Mouse (Mus musculus): Measurements from ENCODE around the gene Polr3h.

Gene Polr3h

GRCm38 (mm10) chr15:81860471-81861135, 65.4 kb downstream of the Polr3h start:
- no peak for DNase-seq

GRCm38 (mm10) chr15:81859330-81860255, 66.4 kb downstream of the Polr3h start:
- peak; percentile 92 to 94 for DNase-seq

DNA sequence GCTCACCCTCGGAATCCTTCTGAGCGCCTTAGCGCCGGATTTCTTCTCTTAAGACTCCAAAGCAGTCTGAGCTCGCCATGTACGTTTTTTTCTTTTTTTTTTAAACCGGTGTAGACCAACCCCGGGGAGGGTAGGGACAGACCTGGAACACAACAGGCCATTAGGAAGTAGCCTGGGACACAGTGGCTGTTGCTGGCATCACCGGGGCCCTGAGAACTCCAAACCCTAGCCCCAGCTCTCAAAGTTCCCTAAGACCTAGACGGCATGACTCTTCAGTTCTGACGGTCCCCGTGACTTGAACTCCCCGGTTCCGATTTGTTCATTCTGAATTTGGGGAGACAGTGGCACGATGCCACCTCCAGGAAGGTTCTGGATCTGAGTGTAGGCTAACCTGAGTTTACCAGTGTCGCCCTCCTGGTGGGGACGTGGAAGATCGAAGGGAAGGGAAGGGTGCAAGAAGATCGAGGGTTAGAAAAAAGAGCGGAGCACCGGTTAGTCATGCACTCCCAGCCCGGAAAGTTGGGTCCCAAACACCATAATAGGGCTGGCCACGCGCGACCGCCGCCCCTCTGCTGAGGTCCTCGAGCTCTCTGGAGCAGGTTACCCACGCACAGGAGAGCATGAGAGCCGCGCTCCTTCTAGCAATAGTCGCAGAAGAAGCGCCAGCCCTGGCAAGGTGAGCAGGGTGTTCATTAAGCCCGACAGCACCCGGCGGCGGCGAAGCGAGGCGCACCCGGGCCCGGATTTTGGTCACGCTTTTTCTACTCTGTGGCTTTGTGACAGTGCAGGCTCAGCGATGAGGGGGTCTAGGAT, 67.3 kb downstream of the Polr3h start, which contains the start of gene Tob2:
Gene Tob2, minus strand, starts transcription at position 280 of the 813 bp plus-strand sequence.
- DNase-seq, result peak; percentile 73 to 77

DNA sequence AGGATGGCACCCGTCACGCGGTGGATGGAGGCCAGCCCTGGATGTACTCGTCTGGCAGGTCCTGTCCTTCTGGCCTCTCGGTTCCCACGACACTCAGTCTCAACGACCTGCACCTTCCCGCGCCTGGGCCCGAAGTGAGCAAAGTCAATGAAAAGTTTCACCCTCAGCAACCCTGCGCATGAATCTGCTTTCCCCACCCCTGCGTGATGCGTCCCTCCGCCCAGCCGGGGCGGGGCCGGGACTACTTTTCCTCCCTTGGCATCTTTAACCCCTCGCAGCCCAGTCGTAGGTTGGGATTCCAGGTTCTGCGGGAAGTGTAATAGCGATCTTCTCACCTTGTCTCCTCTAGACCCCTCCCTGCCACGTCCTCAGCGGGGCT, 67.9 kb downstream of the Polr3h start:
- peak; percentile 92 to 93 for DNase-seq

DNA sequence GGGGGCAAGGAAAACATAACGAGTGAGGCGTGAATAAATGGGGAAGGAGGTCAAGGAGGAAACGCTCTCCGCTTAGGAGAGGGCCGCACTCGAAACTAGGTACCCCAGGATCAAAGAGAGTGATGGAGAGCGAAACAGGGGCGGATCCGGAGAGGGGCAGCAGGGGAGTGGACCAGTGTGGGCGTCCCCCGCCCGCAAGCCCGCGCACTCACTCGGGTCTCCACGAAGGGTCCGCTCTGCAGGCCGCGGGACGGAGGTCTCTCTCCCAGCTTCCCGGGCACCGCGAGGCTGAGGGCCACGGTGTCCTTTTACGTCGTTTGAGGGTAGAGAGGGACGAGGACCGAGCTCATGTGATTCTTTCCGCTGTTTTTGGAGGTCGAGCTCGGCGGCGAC, 68.3 kb downstream of the Polr3h start:
- no peak for DNase-seq

GRCm38 (mm10) chr15:81856938-81857723, 68.9 kb downstream of the Polr3h start:
- DNase-seq, result peak; percentile 36 to 44

DNA sequence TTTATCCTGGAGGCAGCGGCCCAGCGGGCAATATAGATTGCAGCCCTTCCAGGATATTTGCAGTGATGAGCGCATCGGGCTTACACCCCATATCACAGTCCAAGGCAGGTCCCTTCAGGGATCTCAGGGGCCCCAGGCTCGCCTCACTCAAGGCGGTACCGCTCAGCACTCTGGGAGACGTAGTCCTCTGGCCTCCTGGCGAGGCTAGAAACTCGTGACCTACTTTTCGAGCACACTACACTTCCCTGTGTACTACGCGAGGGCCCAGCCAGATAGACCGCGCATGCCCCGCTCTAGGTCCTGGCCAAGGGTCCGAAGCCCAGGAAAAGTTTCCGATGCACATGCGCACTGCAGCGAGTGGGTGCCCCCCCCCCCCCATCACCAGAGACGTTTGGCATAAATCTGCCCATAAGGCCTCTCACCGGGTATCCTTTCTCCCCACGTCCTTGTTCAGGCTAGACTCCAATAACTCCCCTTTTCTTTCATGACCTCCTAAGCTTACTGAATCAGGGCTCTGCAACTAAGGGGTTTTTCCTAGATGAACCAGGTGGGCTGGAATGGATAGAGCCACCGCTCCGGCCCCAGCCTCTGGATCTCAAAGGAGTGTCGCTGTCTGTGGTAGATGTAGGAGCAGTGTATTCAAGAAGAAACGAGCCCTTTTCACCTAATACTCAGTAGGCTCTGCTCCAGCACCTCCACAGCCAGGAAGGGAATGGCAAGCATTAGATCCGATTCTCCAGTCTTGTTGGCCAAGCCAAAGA, 69.8 kb downstream of the Polr3h start:
- DNase-seq, result peak; percentile 78 to 79

DNA sequence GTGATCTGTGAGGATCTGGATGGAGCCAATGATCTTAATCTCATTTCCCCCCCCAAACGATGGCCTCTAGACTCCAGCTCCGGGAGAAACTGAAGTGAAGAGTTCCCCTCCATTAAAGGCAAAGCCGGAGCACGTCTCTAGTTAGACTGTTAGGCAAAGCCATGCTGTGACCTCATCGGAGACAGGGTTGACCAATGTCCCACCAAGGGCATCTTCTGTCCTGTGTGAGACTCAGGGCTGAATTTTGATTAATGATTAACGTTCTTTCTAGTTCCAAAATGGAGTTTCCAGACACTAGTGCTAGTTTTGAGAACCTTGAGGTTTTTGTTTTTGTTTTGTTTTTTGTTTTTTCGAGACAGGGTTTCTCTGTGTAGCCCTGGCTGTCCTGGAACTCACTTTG, 73.0 kb downstream of the Polr3h start:
- DNase-seq, result no peak

DNA sequence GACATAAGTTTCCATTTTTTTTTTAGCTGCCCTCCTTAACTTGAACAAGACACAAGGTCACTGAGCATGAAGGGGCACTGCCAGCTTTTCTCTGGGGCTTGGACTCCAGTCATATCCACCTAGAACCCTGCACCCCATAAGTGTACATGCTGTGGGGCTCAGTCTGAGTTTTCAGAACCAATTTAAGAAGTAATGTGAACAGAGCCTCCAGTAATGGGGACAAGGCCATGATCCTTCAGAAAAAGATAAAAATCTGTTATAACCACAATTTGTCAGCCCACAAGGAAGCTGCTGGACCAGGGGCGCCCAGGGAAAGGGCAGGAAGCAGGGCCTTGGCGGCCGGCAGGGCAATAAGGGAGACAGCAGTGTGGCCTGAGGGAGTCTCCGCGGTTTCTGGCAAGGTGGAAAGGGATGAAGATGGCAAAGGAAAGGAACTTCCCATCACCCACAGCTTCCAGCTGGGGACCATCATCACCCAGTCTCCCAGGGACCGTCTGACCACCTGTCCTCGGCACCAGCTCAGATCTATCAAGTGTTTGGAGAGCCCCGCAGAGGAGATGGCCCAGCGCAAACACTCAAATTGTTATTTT, 73.5 kb downstream of the Polr3h start:
- DNase-seq, result no peak

DNA sequence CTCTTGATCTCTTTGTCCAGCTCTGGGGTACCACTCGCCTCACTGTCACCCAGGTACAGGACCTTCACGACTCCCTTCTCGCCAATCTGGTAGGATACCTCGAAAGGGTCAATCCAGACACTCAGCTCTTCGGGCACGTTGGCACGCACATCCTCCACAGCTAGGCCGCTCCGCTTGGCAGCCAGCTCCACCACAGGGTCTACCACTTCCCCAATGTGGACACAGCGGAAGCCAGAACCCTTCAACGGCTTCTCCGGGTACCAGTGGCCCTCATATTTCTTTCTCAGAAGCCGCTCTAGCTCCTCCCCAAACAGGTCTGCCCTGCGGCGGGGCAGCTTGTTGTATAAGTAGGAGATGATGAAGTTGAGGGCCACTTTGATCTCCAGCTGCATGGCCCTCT, 74.7 kb downstream of the Polr3h start:
- DNase-seq, result no peak

DNA sequence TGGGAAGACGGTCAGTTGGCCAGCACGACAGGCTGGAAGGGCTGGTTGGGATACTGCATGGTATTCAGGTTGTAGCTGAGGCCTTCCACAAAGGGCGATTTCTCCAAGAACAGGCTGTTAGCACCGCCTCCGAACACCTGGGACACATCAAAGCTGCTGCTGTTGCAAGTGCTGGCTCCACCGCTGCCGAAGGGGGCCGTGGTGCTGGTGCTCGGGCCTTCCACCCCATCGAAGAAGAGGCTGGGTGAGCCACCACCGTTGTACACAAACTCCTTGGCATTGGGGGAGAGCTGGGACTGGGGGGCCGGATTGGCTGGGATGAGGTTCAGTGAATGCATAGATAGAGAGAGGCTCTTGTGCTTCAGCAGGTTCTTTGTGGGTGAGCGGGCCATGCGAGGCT, 75.3 kb downstream of the Polr3h start:
- DNase-seq, result no peak

- DNase-seq, result no peak
Measured at GRCm38 (mm10) chr15:81849104-81849503, 76.9 kb downstream of the Polr3h start.

GRCm38 (mm10) chr15:81848301-81848700, 77.7 kb downstream of the Polr3h start:
- peak; percentile 75 to 79 for DNase-seq

DNA sequence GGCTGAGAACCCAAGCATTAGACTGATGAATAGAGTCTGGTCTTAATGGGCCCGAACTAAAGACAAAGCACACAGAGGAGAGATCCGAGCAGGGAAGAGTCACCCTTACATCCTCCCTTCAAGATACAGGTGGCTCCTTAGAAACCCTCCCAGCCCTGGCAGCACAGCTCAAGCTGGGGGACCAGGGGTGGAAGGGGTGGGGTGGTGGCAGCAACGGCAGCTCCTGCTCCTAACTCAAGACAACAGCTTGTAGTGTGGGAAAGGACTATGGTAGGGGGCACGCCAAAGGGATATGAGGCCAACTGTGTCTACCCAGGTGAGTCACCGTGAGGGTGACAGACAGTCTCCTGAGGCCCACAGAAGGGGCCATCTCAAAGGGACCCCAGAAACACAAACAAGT, 78.2 kb downstream of the Polr3h start:
- no peak for DNase-seq

DNA sequence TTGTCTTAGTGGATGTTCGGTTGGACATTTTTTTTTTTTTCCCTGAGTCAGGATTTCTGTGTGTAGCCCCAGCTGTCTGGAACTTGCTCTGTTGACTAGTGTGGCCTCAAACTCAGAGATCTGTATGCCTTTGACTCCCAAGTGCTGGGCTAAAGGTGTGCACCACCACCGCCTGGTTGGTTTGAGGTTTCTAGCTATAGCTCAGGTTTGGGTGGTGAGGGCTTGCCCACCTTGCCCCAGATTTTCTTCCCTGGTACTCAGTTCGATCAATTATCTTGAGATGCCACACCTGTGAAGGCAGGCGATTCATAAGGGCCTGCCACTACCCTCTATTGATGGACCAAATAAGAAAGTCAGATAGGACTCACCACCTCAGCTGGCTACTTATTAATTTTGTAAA, 78.9 kb downstream of the Polr3h start:
- no peak for DNase-seq

DNA sequence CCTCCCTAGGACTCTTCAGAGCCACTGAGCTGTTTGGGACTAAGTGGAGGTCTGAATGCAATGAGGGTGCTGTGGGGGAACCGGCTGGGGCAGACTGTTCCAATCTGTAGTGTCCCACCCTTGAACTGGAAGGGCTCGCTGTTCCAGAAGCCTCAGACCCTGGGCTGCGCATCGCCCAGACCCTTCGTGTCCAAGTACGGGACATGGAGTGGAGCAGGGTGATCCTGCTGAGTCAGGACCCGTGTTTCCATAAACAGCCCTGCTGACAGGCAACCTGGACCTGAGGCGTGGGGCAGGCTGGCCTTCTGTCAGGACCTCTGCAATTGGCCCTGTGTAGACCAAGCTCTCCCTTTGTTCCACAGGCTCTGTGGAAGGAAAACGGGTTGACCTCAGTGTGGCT, 79.3 kb downstream of the Polr3h start:
- DNase-seq, result no peak

DNA sequence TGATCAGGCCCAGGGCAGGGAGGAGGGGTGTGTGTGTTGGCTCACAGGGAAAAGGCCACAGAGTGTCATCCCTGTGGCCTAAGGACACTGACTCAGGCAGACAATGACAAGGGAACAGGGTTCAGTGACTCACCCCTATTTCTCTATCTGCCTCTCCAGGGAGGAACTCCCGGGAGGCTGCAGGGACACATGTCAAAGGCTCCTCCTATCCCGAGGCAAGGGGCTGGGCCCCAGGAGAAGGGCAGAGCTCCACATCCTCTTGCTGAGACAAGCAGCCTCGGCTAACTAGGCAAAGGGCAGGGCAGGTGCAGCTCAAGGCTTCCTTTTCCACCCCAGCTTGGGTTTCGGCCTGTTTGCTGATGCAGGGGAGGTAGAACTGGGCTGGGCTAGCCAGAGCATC, 80.3 kb downstream of the Polr3h start:
- DNase-seq, result no peak

- no peak for DNase-seq
Measured at GRCm38 (mm10) chr15:81845033-81845625, 80.9 kb downstream of the Polr3h start.

- no peak for DNase-seq
Measured at GRCm38 (mm10) chr15:81842275-81842674, 83.8 kb downstream of the Polr3h start.

- DNase-seq, result no peak
Measured at GRCm38 (mm10) chr15:81840306-81840705, 85.7 kb downstream of the Polr3h start.

DNA sequence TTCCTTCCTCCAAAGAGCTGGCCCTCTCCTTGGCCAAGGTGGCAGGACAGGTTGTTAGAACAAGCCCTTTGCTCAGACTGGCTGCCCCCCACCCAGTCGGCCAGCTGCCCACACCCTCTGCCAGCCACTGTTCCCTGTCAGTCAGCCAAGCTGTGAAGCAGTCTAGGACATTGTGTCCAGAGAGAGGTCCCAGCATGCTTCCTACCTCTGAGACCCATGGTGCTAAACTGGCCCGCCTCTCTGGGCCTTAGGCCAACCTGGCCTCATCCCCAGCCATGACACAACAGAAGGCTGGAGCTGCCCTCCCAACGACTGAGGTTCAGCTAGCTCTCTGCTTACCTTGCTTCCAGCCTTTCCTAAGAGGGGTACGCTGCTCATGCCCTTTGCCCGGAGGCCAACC, 86.4 kb downstream of the Polr3h start:
- DNase-seq, result no peak

Measured in B cell, adult 2 months (primary cell).